Mouse (Mus musculus) intestine, embryonic 16.5 days (tissue): ENCODE results near the gene Apom. TPM values are rescaled to one million over a fixed set of nuclear protein-coding genes. Genes with fewer than 3 reads are reported as not detected.

Experiments
- ATAC-seq: fragments of 200-750 bp; cut with Nextera tagmentation; 2 replicates; pipeline ENCODE4 v1.8.0; 2017; ENCODE audit warnings: moderate TSS enrichment, moderate library complexity
- H3K27ac ChIP-seq: fragments of 300-500 bp; sonication (generic); 2 replicates; pipeline ENCODE4 v1.5.1; 2014; ENCODE audit warnings: mild to moderate bottlenecking, low read length
- H3K27me3 ChIP-seq: fragments of 300-500 bp; sonication (generic); replicated peaks from 2 replicates; pipeline ENCODE4 v1.6.1; 2014; ENCODE audit warnings: low read length, control low read depth, mixed read lengths; ENCODE audit not compliant: control insufficient read depth, insufficient read depth
- H3K36me3 ChIP-seq: fragments of 300-500 bp; sonication (generic); 2 replicates; pipeline ENCODE4 v1.6.1; 2014; ENCODE audit warnings: low read length, control low read depth; ENCODE audit not compliant: control insufficient read depth, insufficient read depth
- H3K4me1 ChIP-seq: fragments of 300-500 bp; sonication (generic); 2 replicates; pipeline ENCODE4 v1.6.1; 2014; ENCODE audit warnings: low read length, control low read depth, mixed read lengths; ENCODE audit not compliant: control insufficient read depth, insufficient read depth
- H3K4me2 ChIP-seq: fragments of 300-500 bp; sonication (generic); 2 replicates; pipeline ENCODE4 v1.6.1; 2014; ENCODE audit warnings: low read depth, low read length, control low read depth
- H3K4me3 ChIP-seq: fragments of 300-500 bp; sonication (generic); 2 replicates; pipeline ENCODE4 v1.5.1; 2014; ENCODE audit warnings: mild to moderate bottlenecking, low read length
- H3K9ac ChIP-seq: fragments of 300-500 bp; sonication (generic); 2 replicates; pipeline ENCODE4 v1.6.1; 2014; ENCODE audit warnings: low read depth, low read length
- H3K9me3 ChIP-seq: fragments of 300-500 bp; sonication (generic); 2 replicates; pipeline ENCODE4 v1.6.1; 2016; ENCODE audit warnings: low read length, control low read depth; ENCODE audit not compliant: control insufficient read depth
- WGBS: fragments of 180-500 bp; shearing (Covaris S2); extraction: QIAGEN DNeasy Blood & Tissue Kit; methylation state at CpG from one replicate; pipeline ENCODE4 v1.1.7; 2014; 5-methylcytosine and 5-hydroxymethylcytosine counted together
- polyA plus RNA-seq: library from polyadenylated mRNA; unstranded; fragments of >200 nt; fragmentation: Nextera tagmentation; extraction: Ambion mirVana; gene quantifications from 2 replicates; pipeline ENCODE4 v1.2.1, GENCODE M21; 2015

The Apom gene
- polyA plus RNA-seq, 1 experiment from 2014 or later, result 20.2 TPM

- no peak for ATAC-seq
- H3K4me2 ChIP-seq, result peak overlapping the region; percentile 77
- H3K27me3 ChIP-seq, result no peaks in the 10 kb centered on the region
- 67% methylated on average over 14 of the region's 14 CpGs for WGBS
- H3K4me1 ChIP-seq, result peaks cover 20% of the 10 kb centered on the region
- peaks cover 42% of the 10 kb centered on the region for H3K36me3 ChIP-seq
- no peak overlapping the region for H3K4me3 ChIP-seq
- no peak overlapping the region for H3K27ac ChIP-seq
- H3K9ac ChIP-seq, result 0 out of 2 replicates have a peak overlapping the region, but pooled peaks have one; percentile 9
- no peaks in the 10 kb centered on the region for H3K9me3 ChIP-seq
Observed at GRCm38 (mm10) chr17:35162121-35162520, 30.3 kb upstream of the Apom start.

- H3K4me3 ChIP-seq, result no peak overlapping the region
- peaks cover 49% of the 10 kb centered on the region for H3K36me3 ChIP-seq
- H3K9me3 ChIP-seq, result no peaks in the 10 kb centered on the region
- H3K4me1 ChIP-seq, result peaks cover 19% of the 10 kb centered on the region
- no peak overlapping the region for H3K4me2 ChIP-seq
- H3K27me3 ChIP-seq, result no peaks in the 10 kb centered on the region
- H3K9ac ChIP-seq, result no peak overlapping the region
- ATAC-seq, result no peak
- H3K27ac ChIP-seq, result no peak overlapping the region
- WGBS, result 87% methylated on average over 11 of the region's 11 CpGs
Observed at GRCm38 (mm10) chr17:35161421-35161820, 29.6 kb upstream of the Apom start.

GRCm38 (mm10) chr17:35159638-35160037, 27.8 kb upstream of the Apom start:
- Histone ChIP-seq H3K4me1 (peaks cover 12% of the 10 kb centered on the region), H3K9me3 (no peaks in the 10 kb centered on the region), H3K36me3 (peaks cover 64% of the 10 kb centered on the region), H3K27ac (no peak overlapping the region), H3K9ac (no peak overlapping the region), H3K4me3 (no peak overlapping the region), H3K27me3 (no peaks in the 10 kb centered on the region), H3K4me2 (no peak overlapping the region)
- ATAC-seq, result no peak
- WGBS, result 86% methylated on average over 7 of the region's 7 CpGs

GRCm38 (mm10) chr17:35158850-35159593, 27.2 kb upstream of the Apom start:
- no peak overlapping the region for H3K4me3 ChIP-seq
- WGBS, result 95% methylated on average over 16 of the region's 16 CpGs

DNA sequence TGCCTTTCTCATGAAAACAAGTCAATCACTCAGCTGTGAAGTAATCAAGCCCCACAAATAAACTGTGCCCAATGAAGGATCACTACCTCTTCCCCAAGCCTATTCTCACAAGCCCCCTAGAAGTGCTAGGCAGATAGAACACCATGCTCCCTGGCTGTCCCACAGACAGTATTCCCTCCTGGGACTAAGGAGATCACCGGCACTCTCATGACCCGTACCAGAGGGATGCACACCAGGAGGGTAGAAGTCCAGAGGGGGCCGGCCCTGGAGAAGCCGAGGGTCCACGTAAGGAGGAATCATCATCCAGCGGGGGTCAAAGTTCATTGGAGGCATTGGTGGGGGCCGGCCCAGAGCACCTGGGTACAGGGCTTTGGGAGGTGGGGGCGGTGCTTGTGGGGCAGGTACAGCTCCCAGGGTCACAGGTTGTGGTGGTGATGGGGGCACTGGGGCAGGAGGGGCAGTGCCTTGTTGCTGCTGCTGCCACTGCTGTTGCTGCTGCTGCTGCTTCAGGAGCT, 25.9 kb upstream of the Apom start:
- no peak overlapping the region for H3K27ac ChIP-seq
- no peak overlapping the region for H3K9ac ChIP-seq
- 88% methylated on average over 8 of the region's 8 CpGs for WGBS
- peaks cover 80% of the 10 kb centered on the region for H3K36me3 ChIP-seq
- no peaks in the 10 kb centered on the region for H3K27me3 ChIP-seq
- no peak overlapping the region for H3K4me2 ChIP-seq
- no peak for ATAC-seq
- peaks cover 7% of the 10 kb centered on the region for H3K4me1 ChIP-seq
- no peak overlapping the region for H3K4me3 ChIP-seq
- H3K9me3 ChIP-seq, result no peaks in the 10 kb centered on the region

More at GRCm38 (mm10) chr17:35158850-35159593, 27.2 kb upstream of the Apom start:
- H3K36me3 ChIP-seq, result peaks cover 69% of the 10 kb centered on the region
- no peak overlapping the region for H3K9ac ChIP-seq
- H3K9me3 ChIP-seq, result no peaks in the 10 kb centered on the region
- peaks cover 12% of the 10 kb centered on the region for H3K4me1 ChIP-seq
- no peak overlapping the region for H3K4me2 ChIP-seq
- ATAC-seq, result no peak
- no peak overlapping the region for H3K27ac ChIP-seq
- no peaks in the 10 kb centered on the region for H3K27me3 ChIP-seq

- Histone ChIP-seq H3K4me2 (no peak overlapping the region), H3K27me3 (no peaks in the 10 kb centered on the region), H3K36me3 (peaks cover 85% of the 10 kb centered on the region), H3K4me1 (peaks cover 4% of the 10 kb centered on the region), H3K9me3 (no peaks in the 10 kb centered on the region), H3K9ac (no peak overlapping the region), H3K27ac (no peak overlapping the region), H3K4me3 (no peak overlapping the region)
- WGBS, result 88% methylated on average over 8 of the region's 8 CpGs
- no peak for ATAC-seq
Observed at GRCm38 (mm10) chr17:35157254-35157653, 25.4 kb upstream of the Apom start.

- Histone ChIP-seq H3K9ac (no peak overlapping the region), H3K4me1 (no peaks in the 10 kb centered on the region), H3K9me3 (no peaks in the 10 kb centered on the region), H3K4me3 (no peak overlapping the region), H3K27ac (no peak overlapping the region), H3K4me2 (no peak overlapping the region), H3K27me3 (no peaks in the 10 kb centered on the region), H3K36me3 (peaks cover 86% of the 10 kb centered on the region)
- ATAC-seq, result no peak
- 91% methylated on average over 33 of the region's 33 CpGs for WGBS
Observed at GRCm38 (mm10) chr17:35156461-35157200, 24.8 kb upstream of the Apom start.

DNA sequence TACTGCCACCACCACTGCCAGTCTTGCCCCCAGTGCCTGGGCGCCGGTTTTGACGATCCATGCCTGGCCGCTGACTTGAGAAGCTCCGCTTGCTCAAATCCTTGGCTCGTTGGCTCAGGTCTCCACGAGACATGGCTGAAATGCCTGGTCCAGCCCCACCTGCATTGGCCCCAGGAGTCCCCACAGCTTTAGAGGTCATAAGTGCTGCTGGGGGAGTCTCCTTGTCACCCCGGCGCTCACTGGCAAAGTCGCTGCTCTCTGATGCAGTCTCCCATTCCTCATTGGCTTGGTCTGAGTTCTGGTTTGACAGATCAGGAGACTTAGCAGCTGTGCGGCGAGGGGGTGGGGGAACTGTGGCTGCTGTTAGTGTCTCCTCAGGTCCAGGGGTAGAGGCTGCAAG, 23.6 kb upstream of the Apom start:
- Histone ChIP-seq H3K27ac (no peak overlapping the region), H3K4me1 (no peaks in the 10 kb centered on the region), H3K36me3 (peaks cover 82% of the 10 kb centered on the region), H3K9ac (no peak overlapping the region), H3K27me3 (no peaks in the 10 kb centered on the region), H3K4me2 (no peak overlapping the region), H3K4me3 (no peak overlapping the region), H3K9me3 (no peaks in the 10 kb centered on the region)
- ATAC-seq, result no peak
- 89% methylated on average over 12 of the region's 12 CpGs for WGBS

GRCm38 (mm10) chr17:35154616-35155015, 22.8 kb upstream of the Apom start:
- Histone ChIP-seq H3K27ac (no peak overlapping the region), H3K27me3 (no peaks in the 10 kb centered on the region), H3K9me3 (no peaks in the 10 kb centered on the region), H3K36me3 (peaks cover 85% of the 10 kb centered on the region), H3K4me1 (no peaks in the 10 kb centered on the region), H3K9ac (no peak overlapping the region), H3K4me2 (no peak overlapping the region), H3K4me3 (no peak overlapping the region)
- ATAC-seq, result no peak
- WGBS, result 80% methylated on average over 7 of the region's 7 CpGs
